In the genomic region with DNA sequence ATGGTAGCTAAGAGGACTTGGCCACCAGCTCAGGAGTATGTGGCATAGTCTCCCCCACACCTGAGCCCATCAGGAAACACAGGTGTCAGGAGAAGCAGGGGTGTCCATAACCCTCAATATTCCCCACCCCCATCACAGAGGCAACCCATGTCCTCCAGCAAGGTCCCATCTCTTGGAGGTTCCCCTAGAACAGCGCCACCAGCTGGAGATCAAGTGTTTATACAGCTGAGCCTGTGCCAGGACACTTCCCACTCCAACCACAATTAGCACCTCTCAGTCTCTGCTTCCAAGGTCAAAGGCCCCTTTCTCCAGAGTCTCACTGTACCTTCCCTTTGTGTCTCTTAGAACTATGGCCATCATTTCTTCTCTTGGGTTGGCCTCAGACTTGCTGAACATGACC, we compare ENCODE assay signal across 17 mouse cellular contexts.
"Had no signal": no experiment of that assay in that cellular context is flagged by ENCODE, and none has a peak within 500 bp of the region (broad histone marks: within the 10 kb centered on the region; RNA-seq: fewer than 3 reads in every experiment).

No protein-coding gene starts in this region.

- H3K27ac ChIP-seq: kidney, embryonic 15.5 days; limb, embryonic 12.5 days; liver, embryonic 13.5 days; macrophage; midbrain, embryonic 15.5 days; neural tube, embryonic 13.5 days had no signal

- H3K4me3 ChIP-seq: kidney, embryonic 15.5 days; limb, embryonic 12.5 days; liver, embryonic 13.5 days; megakaryocyte, embryonic 14.5 days; midbrain, embryonic 15.5 days; neural tube, embryonic 13.5 days had no signal

- H3K36me3 ChIP-seq: kidney, embryonic 15.5 days; limb, embryonic 12.5 days; liver, embryonic 13.5 days; midbrain, embryonic 15.5 days; neural tube, embryonic 13.5 days had no signal

- H3K27me3 ChIP-seq: kidney, embryonic 15.5 days; liver, embryonic 13.5 days; midbrain, embryonic 15.5 days; neural tube, embryonic 13.5 days had no signal

- H3K9me3 ChIP-seq: kidney, embryonic 15.5 days; limb, embryonic 12.5 days; liver, embryonic 13.5 days; midbrain, embryonic 15.5 days; neural tube, embryonic 13.5 days had no signal

- H3K4me1 ChIP-seq: liver, embryonic 13.5 days; midbrain, embryonic 15.5 days; neural tube, embryonic 13.5 days had no signal

- H3K9ac ChIP-seq: kidney, embryonic 15.5 days; limb, embryonic 12.5 days; liver, embryonic 13.5 days; liver, postnatal 0 days; midbrain, embryonic 15.5 days; neural tube, embryonic 13.5 days had no signal

- DNase-seq: kidney, adult 2 months; kidney, postnatal 14 days; layer of hippocampus, postnatal 36 days; liver; liver, embryonic 13.5 days; liver, postnatal 0 days; lung, postnatal 10 days; retina, postnatal 1 day; right cerebral cortex, postnatal 4 days; spleen, adult 18-20 months; thymus, postnatal 4 days had no signal
